Mouse (Mus musculus): ENCODE measurements around the gene Ube2t. TPM values are rescaled to one million over a fixed set of nuclear protein-coding genes. Genes with fewer than 3 reads are reported as not detected.

Ube2t gene
- total RNA-seq, 1 experiment = 29.7 TPM

- Histone ChIP-seq H3K4me3 (ENCODE audit: insufficient read depth in 1 of 2, low read depth in 1 of 2, low read length in 2 of 2, poor library complexity in 1 of 2, severe bottlenecking in 1 of 2) (no peak overlapping the region), H3K27ac (ENCODE audit: insufficient read depth, low read depth, low read length, poor library complexity, severe bottlenecking) (no peak overlapping the region), H3K9ac (ENCODE audit: insufficient read depth, low read depth, low read length, poor library complexity, severe bottlenecking) (no peak overlapping the region), H3K9me3 (ENCODE audit: control insufficient read depth, insufficient read depth, low read depth, low read length) (no peaks in the 10 kb centered on the region), H3K36me3 (ENCODE audit: control insufficient read depth, insufficient read depth, low read length, poor library complexity, severe bottlenecking) (no peaks in the 10 kb centered on the region), H3K4me1 (ENCODE audit: control insufficient read depth in 2 of 2, insufficient read depth in 2 of 2, low read length in 2 of 2, poor library complexity in 1 of 2) (no peaks in the 10 kb centered on the region)
- in situ Hi-C loops (cut with MboI; ENCODE audit: low sequenced_read_pairs in 2 of 2, unreplicated experiment in 2 of 2) = no loop called here
- TF ChIP-seq MAFK (IDR thresholded peaks at IDR 0.05; ENCODE audit: insufficient read depth, low read depth, low read length) (no peak), ZC3H11A (IDR thresholded peaks at IDR 0.05; ENCODE audit: borderline replicate concordance, low read depth, low read length) (no peak), HCFC1 (IDR thresholded peaks at IDR 0.05; ENCODE audit: borderline replicate concordance, insufficient read depth, low read length) (no peak)
- no peak for DNase-seq (ENCODE audit: low read depth, low spot score)
These were observed 29.9 kb upstream of the Ube2t start for GRCm38 (mm10) chr1:134932431-134932830.

GRCm38 (mm10) chr1:134936335-134936734, 26.0 kb upstream of the Ube2t start:
- no peak overlapping the region for H3K4me3 ChIP-seq (ENCODE audit: insufficient read depth in 1 of 2, low read depth in 1 of 2, low read length in 2 of 2, poor library complexity in 1 of 2, severe bottlenecking in 1 of 2)
- H3K27ac ChIP-seq (ENCODE audit: insufficient read depth, low read depth, low read length, poor library complexity, severe bottlenecking) = no peak overlapping the region
- H3K9me3 ChIP-seq (ENCODE audit: control insufficient read depth, insufficient read depth, low read depth, low read length) = no peaks in the 10 kb centered on the region
- in situ Hi-C loops (cut with MboI; ENCODE audit: low sequenced_read_pairs in 2 of 2, unreplicated experiment in 2 of 2) = no loop called here
- H3K4me1 ChIP-seq (ENCODE audit: control insufficient read depth in 2 of 2, insufficient read depth in 2 of 2, low read length in 2 of 2, poor library complexity in 1 of 2) = peaks cover 0 to 6% of the 10 kb centered on the region in 2 experiments; a peak in 1 of 4 replicates
- no peak overlapping the region for H3K9ac ChIP-seq (ENCODE audit: insufficient read depth, low read depth, low read length, poor library complexity, severe bottlenecking)
- no peak for TF ChIP-seq HCFC1 (IDR thresholded peaks at IDR 0.05; ENCODE audit: borderline replicate concordance, insufficient read depth, low read length)
- no peak for TF ChIP-seq CHD2 (IDR thresholded peaks at IDR 0.05; ENCODE audit: low read depth, low read length)
- no peak for TF ChIP-seq ZNF384 (IDR thresholded peaks at IDR 0.05; ENCODE audit: low read depth, low read length)
- TF ChIP-seq MAFK (IDR thresholded peaks at IDR 0.05; ENCODE audit: insufficient read depth, low read depth, low read length) = no peak
- TF ChIP-seq ZC3H11A (IDR thresholded peaks at IDR 0.05; ENCODE audit: borderline replicate concordance, low read depth, low read length) = no peak
- H3K36me3 ChIP-seq (ENCODE audit: control insufficient read depth, insufficient read depth, low read length, poor library complexity, severe bottlenecking) = no peaks in the 10 kb centered on the region; the same call in 1 of the 2 replicates
- no peak for DNase-seq (ENCODE audit: low read depth, low spot score)

GRCm38 (mm10) chr1:134938233-134938632, 24.1 kb upstream of the Ube2t start:
- DNase-seq (ENCODE audit: low read depth, low spot score) = no peak
- H3K27ac ChIP-seq (ENCODE audit: insufficient read depth, low read depth, low read length, poor library complexity, severe bottlenecking) = no peak overlapping the region
- peaks cover 0 to 6% of the 10 kb centered on the region in 2 experiments; a peak in 1 of 4 replicates for H3K4me1 ChIP-seq (ENCODE audit: control insufficient read depth in 2 of 2, insufficient read depth in 2 of 2, low read length in 2 of 2, poor library complexity in 1 of 2)
- in situ Hi-C loops (cut with MboI; ENCODE audit: low sequenced_read_pairs in 2 of 2, unreplicated experiment in 2 of 2) = no loop called here
- no peaks in the 10 kb centered on the region; the same call in 1 of the 2 replicates for H3K36me3 ChIP-seq (ENCODE audit: control insufficient read depth, insufficient read depth, low read length, poor library complexity, severe bottlenecking)
- TF ChIP-seq MAFK (IDR thresholded peaks at IDR 0.05; ENCODE audit: insufficient read depth, low read depth, low read length) (no peak), ZC3H11A (IDR thresholded peaks at IDR 0.05; ENCODE audit: borderline replicate concordance, low read depth, low read length) (no peak), HCFC1 (IDR thresholded peaks at IDR 0.05; ENCODE audit: borderline replicate concordance, insufficient read depth, low read length) (no peak), CHD2 (IDR thresholded peaks at IDR 0.05; ENCODE audit: low read depth, low read length) (no peak), ZNF384 (IDR thresholded peaks at IDR 0.05; ENCODE audit: low read depth, low read length) (no peak)
- H3K9me3 ChIP-seq (ENCODE audit: control insufficient read depth, insufficient read depth, low read depth, low read length) = no peaks in the 10 kb centered on the region
- no peak overlapping the region for H3K4me3 ChIP-seq (ENCODE audit: insufficient read depth in 1 of 2, low read depth in 1 of 2, low read length in 2 of 2, poor library complexity in 1 of 2, severe bottlenecking in 1 of 2)
- no peak overlapping the region for H3K9ac ChIP-seq (ENCODE audit: insufficient read depth, low read depth, low read length, poor library complexity, severe bottlenecking)

- H3K9me3 ChIP-seq (ENCODE audit: control insufficient read depth, insufficient read depth, low read depth, low read length) = no peaks in the 10 kb centered on the region
- in situ Hi-C loops (cut with MboI; ENCODE audit: low sequenced_read_pairs in 2 of 2, unreplicated experiment in 2 of 2) = no loop called here
- no peak overlapping the region for H3K4me3 ChIP-seq (ENCODE audit: insufficient read depth in 1 of 2, low read depth in 1 of 2, low read length in 2 of 2, poor library complexity in 1 of 2, severe bottlenecking in 1 of 2)
- H3K9ac ChIP-seq (ENCODE audit: insufficient read depth, low read depth, low read length, poor library complexity, severe bottlenecking) = no peak overlapping the region
- no peak overlapping the region for H3K27ac ChIP-seq (ENCODE audit: insufficient read depth, low read depth, low read length, poor library complexity, severe bottlenecking)
- no peaks in the 10 kb centered on the region; the same call in 1 of the 2 replicates for H3K36me3 ChIP-seq (ENCODE audit: control insufficient read depth, insufficient read depth, low read length, poor library complexity, severe bottlenecking)
- DNase-seq (ENCODE audit: low read depth, low spot score) = no peak
- H3K4me1 ChIP-seq (ENCODE audit: control insufficient read depth in 2 of 2, insufficient read depth in 2 of 2, low read length in 2 of 2, poor library complexity in 1 of 2) = peaks cover 0 to 6% of the 10 kb centered on the region in 2 experiments; a peak in 1 of 4 replicates
- TF ChIP-seq HCFC1 (IDR thresholded peaks at IDR 0.05; ENCODE audit: borderline replicate concordance, insufficient read depth, low read length) (no peak), ZC3H11A (IDR thresholded peaks at IDR 0.05; ENCODE audit: borderline replicate concordance, low read depth, low read length) (no peak), MAFK (IDR thresholded peaks at IDR 0.05; ENCODE audit: insufficient read depth, low read depth, low read length) (no peak), CHD2 (IDR thresholded peaks at IDR 0.05; ENCODE audit: low read depth, low read length) (no peak; the same call in 1 of the 2 replicates), ZNF384 (IDR thresholded peaks at IDR 0.05; ENCODE audit: low read depth, low read length) (no peak)
These were observed 21.5 kb upstream of the Ube2t start for GRCm38 (mm10) chr1:134940863-134941262.

GRCm38 (mm10) chr1:134942898-134943297, 19.5 kb upstream of the Ube2t start:
- in situ Hi-C loops (cut with MboI; ENCODE audit: low sequenced_read_pairs in 2 of 2, unreplicated experiment in 2 of 2) = no loop called here
- no peaks in the 10 kb centered on the region for H3K9me3 ChIP-seq (ENCODE audit: control insufficient read depth, insufficient read depth, low read depth, low read length)
- TF ChIP-seq MAFK (IDR thresholded peaks at IDR 0.05; ENCODE audit: insufficient read depth, low read depth, low read length) = peak; percentile 90
- TF ChIP-seq ZC3H11A (IDR thresholded peaks at IDR 0.05; ENCODE audit: borderline replicate concordance, low read depth, low read length) = no peak
- no peak for TF ChIP-seq ZNF384 (IDR thresholded peaks at IDR 0.05; ENCODE audit: low read depth, low read length)
- no peak for TF ChIP-seq HCFC1 (IDR thresholded peaks at IDR 0.05; ENCODE audit: borderline replicate concordance, insufficient read depth, low read length)
- TF ChIP-seq CHD2 (IDR thresholded peaks at IDR 0.05; ENCODE audit: low read depth, low read length) = no peak
- DNase-seq (ENCODE audit: low read depth, low spot score) = no peak
- H3K36me3 ChIP-seq (ENCODE audit: control insufficient read depth, insufficient read depth, low read length, poor library complexity, severe bottlenecking) = no peaks in the 10 kb centered on the region; the same call in 1 of the 2 replicates
- H3K9ac ChIP-seq (ENCODE audit: insufficient read depth, low read depth, low read length, poor library complexity, severe bottlenecking) = no peak overlapping the region
- H3K4me1 ChIP-seq (ENCODE audit: control insufficient read depth in 2 of 2, insufficient read depth in 2 of 2, low read length in 2 of 2, poor library complexity in 1 of 2) = peaks cover 0 to 6% of the 10 kb centered on the region in 2 experiments; a peak in 1 of 4 replicates
- H3K27ac ChIP-seq (ENCODE audit: insufficient read depth, low read depth, low read length, poor library complexity, severe bottlenecking) = no peak overlapping the region
- H3K4me3 ChIP-seq (ENCODE audit: insufficient read depth in 1 of 2, low read depth in 1 of 2, low read length in 2 of 2, poor library complexity in 1 of 2, severe bottlenecking in 1 of 2) = no peak overlapping the region

Data from ES-E14 (cell line).